Mouse (Mus musculus): Measurements from ENCODE around the gene Micu1. TPM values are rescaled to one million over a fixed set of nuclear protein-coding genes. Genes with fewer than 3 reads are reported as not detected.

Gene Micu1
- polyA plus RNA-seq, 1 experiment from 2014 or later: 40.1 TPM

DNA sequence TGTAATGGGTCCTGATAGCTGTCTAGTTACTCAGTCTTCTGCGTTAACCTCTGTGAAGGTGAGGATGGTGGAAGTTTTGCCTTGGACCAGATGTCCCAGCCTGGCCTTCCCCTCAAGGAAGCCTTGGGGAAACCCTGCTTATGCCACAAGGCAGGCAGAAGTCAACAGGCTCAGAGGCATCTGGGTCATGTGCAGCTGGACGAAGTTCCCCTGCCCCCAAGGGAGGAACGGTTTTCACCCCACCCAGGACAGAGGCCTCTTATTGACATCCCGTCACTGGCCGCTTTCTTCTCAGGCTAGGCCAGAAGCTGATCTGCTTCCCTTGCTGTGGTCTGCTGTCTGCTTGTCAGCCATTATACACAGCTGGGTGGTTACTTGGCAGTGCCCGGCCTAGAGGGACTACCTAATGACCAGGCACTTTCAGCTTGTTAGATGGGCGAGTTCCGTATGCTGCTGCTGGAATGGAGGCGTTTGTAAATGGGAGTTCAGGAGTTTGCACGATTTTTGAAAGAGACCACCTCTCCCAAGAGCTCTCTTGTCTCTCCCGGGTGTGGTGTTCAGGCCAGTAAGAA is 33.8 kb downstream of the Micu1 start:
- WGBS: 78% methylated on average over 11 of the region's 11 CpGs
- Histone ChIP-seq H3K4me3 (ENCODE audit: low read length) (no peak overlapping the region), H3K27ac (ENCODE audit: low read length) (no peak overlapping the region), H3K4me1 (ENCODE audit: control insufficient read depth, insufficient read depth, low read length) (no peaks in the 10 kb centered on the region), H3K9ac (ENCODE audit: low read length) (no peak overlapping the region; the same call in 1 of the 2 replicates), H3K9me3 (replicated peaks; ENCODE audit: control insufficient read depth, low read length) (no peaks in the 10 kb centered on the region), H3K36me3 (ENCODE audit: control insufficient read depth, insufficient read depth) (peaks cover 11% of the 10 kb centered on the region), H3K27me3 (ENCODE audit: control insufficient read depth, insufficient read depth, low read length) (no peaks in the 10 kb centered on the region), H3K4me2 (ENCODE audit: low read depth, low read length) (no peak overlapping the region)
- ATAC-seq (replicated peaks; ENCODE audit: extremely low read depth, insufficient read depth, low FRiP score): no peak

- WGBS: 39% methylated on average over 4 of the region's 4 CpGs
- no peak for ATAC-seq (replicated peaks; ENCODE audit: extremely low read depth, insufficient read depth, low FRiP score)
These were observed 39.2 kb downstream of the Micu1 start for GRCm38 (mm10) chr10:59741448-59741847.

GRCm38 (mm10) chr10:59743397-59743796 is 41.1 kb downstream of the Micu1 start:
- WGBS: 93% methylated on average over 12 of the region's 12 CpGs
- no peak overlapping the region for H3K27ac ChIP-seq (ENCODE audit: low read length)
- H3K4me3 ChIP-seq (ENCODE audit: low read length): no peak overlapping the region
- no peaks in the 10 kb centered on the region for H3K9me3 ChIP-seq (replicated peaks; ENCODE audit: control insufficient read depth, low read length)
- no peaks in the 10 kb centered on the region for H3K4me1 ChIP-seq (ENCODE audit: control insufficient read depth, insufficient read depth, low read length)
- no peak overlapping the region for H3K4me2 ChIP-seq (ENCODE audit: low read depth, low read length)
- no peaks in the 10 kb centered on the region for H3K27me3 ChIP-seq (ENCODE audit: control insufficient read depth, insufficient read depth, low read length)
- no peak overlapping the region for H3K9ac ChIP-seq (ENCODE audit: low read length)
- H3K36me3 ChIP-seq (ENCODE audit: control insufficient read depth, insufficient read depth): peaks cover 13% of the 10 kb centered on the region; the same call in 1 of the 2 replicates
- ATAC-seq (replicated peaks; ENCODE audit: extremely low read depth, insufficient read depth, low FRiP score): no peak

More at GRCm38 (mm10) chr10:59741448-59741847, 39.2 kb downstream of the Micu1 start:
- H3K9me3 ChIP-seq (replicated peaks; ENCODE audit: control insufficient read depth, low read length): no peaks in the 10 kb centered on the region
- no peaks in the 10 kb centered on the region for H3K27me3 ChIP-seq (ENCODE audit: control insufficient read depth, insufficient read depth, low read length)
- H3K4me1 ChIP-seq (ENCODE audit: control insufficient read depth, insufficient read depth, low read length): no peaks in the 10 kb centered on the region
- no peak overlapping the region for H3K9ac ChIP-seq (ENCODE audit: low read length)
- no peak overlapping the region for H3K27ac ChIP-seq (ENCODE audit: low read length)
- H3K4me2 ChIP-seq (ENCODE audit: low read depth, low read length): no peak overlapping the region
- peaks cover 13% of the 10 kb centered on the region; the same call in 1 of the 2 replicates for H3K36me3 ChIP-seq (ENCODE audit: control insufficient read depth, insufficient read depth)
- H3K4me3 ChIP-seq (ENCODE audit: low read length): no peak overlapping the region

DNA sequence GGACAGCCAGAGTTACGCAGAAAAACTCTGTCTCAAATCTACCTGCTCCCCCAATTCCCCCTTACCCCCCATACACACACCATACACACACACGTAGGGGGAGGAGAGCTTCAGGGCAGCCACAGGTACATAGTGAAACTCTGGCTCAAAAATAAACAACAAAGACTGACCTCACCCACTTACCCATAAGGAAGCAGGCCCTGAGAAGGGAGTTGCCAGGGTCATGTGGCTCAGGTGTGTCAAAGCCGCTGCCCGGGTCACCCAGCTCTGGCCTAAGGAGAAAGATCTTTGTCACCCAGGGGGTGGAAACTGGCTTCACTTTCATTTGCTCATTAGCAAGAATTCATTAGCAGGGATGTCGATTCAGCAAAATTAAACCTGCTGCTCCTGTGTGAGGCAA is 41.7 kb downstream of the Micu1 start:
- no peak overlapping the region for H3K4me3 ChIP-seq (ENCODE audit: low read length)
- no peak for ATAC-seq (replicated peaks; ENCODE audit: extremely low read depth, insufficient read depth, low FRiP score)
- H3K9me3 ChIP-seq (replicated peaks; ENCODE audit: control insufficient read depth, low read length): no peaks in the 10 kb centered on the region
- H3K36me3 ChIP-seq (ENCODE audit: control insufficient read depth, insufficient read depth): peaks cover 13% of the 10 kb centered on the region; the same call in 1 of the 2 replicates
- no peaks in the 10 kb centered on the region for H3K27me3 ChIP-seq (ENCODE audit: control insufficient read depth, insufficient read depth, low read length)
- H3K4me1 ChIP-seq (ENCODE audit: control insufficient read depth, insufficient read depth, low read length): no peaks in the 10 kb centered on the region
- H3K4me2 ChIP-seq (ENCODE audit: low read depth, low read length): no peak overlapping the region
- H3K27ac ChIP-seq (ENCODE audit: low read length): no peak overlapping the region
- 93% methylated on average over 5 of the region's 5 CpGs for WGBS
- no peak overlapping the region for H3K9ac ChIP-seq (ENCODE audit: low read length)

GRCm38 (mm10) chr10:59747334-59747733 is 45.1 kb downstream of the Micu1 start:
- ATAC-seq (replicated peaks; ENCODE audit: extremely low read depth, insufficient read depth, low FRiP score): no peak

GRCm38 (mm10) chr10:59748699-59749200 is 46.5 kb downstream of the Micu1 start:
- no peak overlapping the region for H3K9ac ChIP-seq (ENCODE audit: low read length)
- H3K4me2 ChIP-seq (ENCODE audit: low read depth, low read length): no peak overlapping the region
- 61% methylated on average over 2 of the region's 2 CpGs for WGBS
- no peak for ATAC-seq (replicated peaks; ENCODE audit: extremely low read depth, insufficient read depth, low FRiP score)
- H3K9me3 ChIP-seq (replicated peaks; ENCODE audit: control insufficient read depth, low read length): no peaks in the 10 kb centered on the region; the same call in 1 of the 2 replicates
- no peak overlapping the region for H3K27ac ChIP-seq (ENCODE audit: low read length)
- no peak overlapping the region for H3K4me3 ChIP-seq (ENCODE audit: low read length)
- H3K27me3 ChIP-seq (ENCODE audit: control insufficient read depth, insufficient read depth, low read length): no peaks in the 10 kb centered on the region
- H3K36me3 ChIP-seq (ENCODE audit: control insufficient read depth, insufficient read depth): peaks cover 9% of the 10 kb centered on the region
- H3K4me1 ChIP-seq (ENCODE audit: control insufficient read depth, insufficient read depth, low read length): no peaks in the 10 kb centered on the region

More at GRCm38 (mm10) chr10:59747334-59747733, 45.1 kb downstream of the Micu1 start:
- Histone ChIP-seq H3K36me3 (ENCODE audit: control insufficient read depth, insufficient read depth) (peaks cover 5% of the 10 kb centered on the region), H3K4me3 (ENCODE audit: low read length) (no peak overlapping the region), H3K27me3 (ENCODE audit: control insufficient read depth, insufficient read depth, low read length) (no peaks in the 10 kb centered on the region), H3K9ac (ENCODE audit: low read length) (no peak overlapping the region), H3K9me3 (replicated peaks; ENCODE audit: control insufficient read depth, low read length) (no peaks in the 10 kb centered on the region), H3K4me2 (ENCODE audit: low read depth, low read length) (no peak overlapping the region), H3K27ac (ENCODE audit: low read length) (no peak overlapping the region), H3K4me1 (ENCODE audit: control insufficient read depth, insufficient read depth, low read length) (no peaks in the 10 kb centered on the region)
- 80% methylated on average over 7 of the region's 7 CpGs for WGBS

DNA sequence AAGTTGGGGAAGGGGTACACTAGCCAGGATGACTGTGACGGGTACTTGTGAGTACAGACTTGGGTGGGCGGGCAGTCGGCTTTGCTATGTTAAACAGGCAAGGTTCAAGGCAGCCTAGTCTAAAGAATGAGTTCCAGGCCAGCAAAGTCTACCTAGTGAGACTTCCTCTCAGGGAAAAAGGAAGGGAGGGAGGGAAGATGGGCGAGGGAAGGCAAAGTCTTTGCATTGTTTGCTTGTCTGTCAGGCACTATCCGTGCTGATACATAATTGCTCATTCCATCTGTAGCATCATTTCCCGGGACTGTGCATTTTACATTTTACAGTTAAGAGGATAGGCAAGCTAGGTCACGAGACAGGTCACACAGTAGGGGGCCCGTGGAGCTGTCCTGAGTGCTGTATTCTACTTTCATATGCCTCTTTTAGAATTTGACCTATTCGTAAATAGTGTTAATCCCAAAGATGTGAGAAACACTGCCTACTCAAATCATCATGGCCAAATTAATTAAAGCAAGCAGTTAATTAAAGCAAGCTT is 51.3 kb downstream of the Micu1 start:
- Histone ChIP-seq H3K36me3 (ENCODE audit: control insufficient read depth, insufficient read depth) (peaks cover 4% of the 10 kb centered on the region), H3K4me1 (ENCODE audit: control insufficient read depth, insufficient read depth, low read length) (no peaks in the 10 kb centered on the region), H3K9me3 (replicated peaks; ENCODE audit: control insufficient read depth, low read length) (no peaks in the 10 kb centered on the region; the same call in 1 of the 2 replicates), H3K9ac (ENCODE audit: low read length) (no peak overlapping the region), H3K27me3 (ENCODE audit: control insufficient read depth, insufficient read depth, low read length) (no peaks in the 10 kb centered on the region), H3K27ac (ENCODE audit: low read length) (no peak overlapping the region), H3K4me2 (ENCODE audit: low read depth, low read length) (no peak overlapping the region), H3K4me3 (ENCODE audit: low read length) (no peak overlapping the region)
- 75% methylated on average over 9 of the region's 9 CpGs for WGBS
- no peak for ATAC-seq (replicated peaks; ENCODE audit: extremely low read depth, insufficient read depth, low FRiP score)

DNA sequence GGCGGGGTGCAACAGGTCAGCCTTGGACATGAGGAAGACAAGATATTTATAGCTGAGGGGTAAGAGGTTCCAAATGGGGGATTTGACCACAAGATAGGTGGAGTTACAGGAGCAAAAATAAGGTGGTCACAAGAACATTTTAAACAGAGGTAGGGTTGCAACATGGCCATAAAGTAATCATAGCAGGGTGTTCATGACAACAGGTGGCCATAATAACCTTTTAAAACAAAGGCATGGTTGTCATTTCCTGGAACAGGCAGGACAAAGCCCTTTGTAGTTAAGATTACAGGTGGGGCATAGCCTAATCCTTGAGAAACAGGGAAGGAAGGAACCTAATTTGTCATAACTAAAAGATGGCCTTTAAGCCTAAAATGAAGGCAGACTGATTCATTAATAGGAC is 51.8 kb downstream of the Micu1 start:
- no peaks in the 10 kb centered on the region for H3K27me3 ChIP-seq (ENCODE audit: control insufficient read depth, insufficient read depth, low read length)
- no peak overlapping the region for H3K9ac ChIP-seq (ENCODE audit: low read length)
- no peak overlapping the region for H3K4me2 ChIP-seq (ENCODE audit: low read depth, low read length)
- peaks cover 4% of the 10 kb centered on the region for H3K36me3 ChIP-seq (ENCODE audit: control insufficient read depth, insufficient read depth)
- H3K9me3 ChIP-seq (replicated peaks; ENCODE audit: control insufficient read depth, low read length): no peaks in the 10 kb centered on the region; the same call in 1 of the 2 replicates
- ATAC-seq (replicated peaks; ENCODE audit: extremely low read depth, insufficient read depth, low FRiP score): no peak
- H3K4me1 ChIP-seq (ENCODE audit: control insufficient read depth, insufficient read depth, low read length): no peaks in the 10 kb centered on the region
- 87% methylated on average over 1 of the region's 1 CpGs for WGBS
- no peak overlapping the region for H3K27ac ChIP-seq (ENCODE audit: low read length)
- H3K4me3 ChIP-seq (ENCODE audit: low read length): no peak overlapping the region

DNA sequence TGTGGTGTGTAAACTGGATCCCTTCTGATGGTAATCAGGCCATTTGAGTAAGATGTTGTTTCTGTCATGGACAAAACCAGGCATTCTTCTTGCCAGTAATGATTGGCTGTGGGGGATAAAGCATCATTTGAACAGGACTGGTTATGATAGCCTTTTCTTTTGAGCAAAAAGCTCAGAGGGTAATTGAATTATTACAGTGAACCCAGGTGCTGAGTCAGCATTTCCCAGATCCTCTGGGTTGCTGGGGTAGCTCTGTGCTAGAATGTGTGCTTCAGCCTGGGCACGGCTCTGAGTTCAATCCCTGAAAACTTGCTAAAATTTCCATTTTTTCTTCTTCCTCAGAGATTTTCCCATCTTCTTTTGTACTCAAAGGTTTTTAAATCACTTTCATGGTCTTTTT is 52.6 kb downstream of the Micu1 start:
- Histone ChIP-seq H3K4me3 (ENCODE audit: low read length) (no peak overlapping the region), H3K9ac (ENCODE audit: low read length) (no peak overlapping the region), H3K9me3 (replicated peaks; ENCODE audit: control insufficient read depth, low read length) (no peaks in the 10 kb centered on the region; the same call in 1 of the 2 replicates), H3K4me1 (ENCODE audit: control insufficient read depth, insufficient read depth, low read length) (no peaks in the 10 kb centered on the region), H3K4me2 (ENCODE audit: low read depth, low read length) (no peak overlapping the region), H3K27me3 (ENCODE audit: control insufficient read depth, insufficient read depth, low read length) (no peaks in the 10 kb centered on the region), H3K27ac (ENCODE audit: low read length) (no peak overlapping the region), H3K36me3 (ENCODE audit: control insufficient read depth, insufficient read depth) (peaks cover 4% of the 10 kb centered on the region)
- 93% methylated on average over 1 of the region's 1 CpGs for WGBS
- ATAC-seq (replicated peaks; ENCODE audit: extremely low read depth, insufficient read depth, low FRiP score): no peak

Measured in heart, embryonic 16.5 days (tissue).